Mouse (Mus musculus) large intestine, adult 2 months (tissue): ENCODE results near the gene Slc41a3. TPM values are rescaled to one million over a fixed set of nuclear protein-coding genes. Genes with fewer than 3 reads are reported as not detected.

Source experiments
- DNase-seq: peaks from one replicate; pipeline ENCODE4 v3.0.0-alpha.2; 2012; ENCODE audit warnings: low read depth, low spot score
- WGBS: fragments of 180-500 bp; shearing (Covaris S2); methylation state at CpG from one replicate; pipeline ENCODE4 v1.1.7; 2018; 5-methylcytosine and 5-hydroxymethylcytosine counted together
- polyA plus RNA-seq: library from polyadenylated mRNA; depleted of rRNA; stranded (reverse); fragments of >200 nt; gene quantifications from 2 replicates; pipeline ENCODE4 v1.2.3, GENCODE M21; 2012; rRNA removed

Slc41a3 gene
- polyA plus RNA-seq, 1 experiment, result 11.0 TPM

GRCm38 (mm10) chr6:90659913-90660312 lies 55.4 kb downstream of the Slc41a3 start:
- no peak for DNase-seq
- WGBS, result 74% methylated on average over 2 of the region's 2 CpGs

DNA sequence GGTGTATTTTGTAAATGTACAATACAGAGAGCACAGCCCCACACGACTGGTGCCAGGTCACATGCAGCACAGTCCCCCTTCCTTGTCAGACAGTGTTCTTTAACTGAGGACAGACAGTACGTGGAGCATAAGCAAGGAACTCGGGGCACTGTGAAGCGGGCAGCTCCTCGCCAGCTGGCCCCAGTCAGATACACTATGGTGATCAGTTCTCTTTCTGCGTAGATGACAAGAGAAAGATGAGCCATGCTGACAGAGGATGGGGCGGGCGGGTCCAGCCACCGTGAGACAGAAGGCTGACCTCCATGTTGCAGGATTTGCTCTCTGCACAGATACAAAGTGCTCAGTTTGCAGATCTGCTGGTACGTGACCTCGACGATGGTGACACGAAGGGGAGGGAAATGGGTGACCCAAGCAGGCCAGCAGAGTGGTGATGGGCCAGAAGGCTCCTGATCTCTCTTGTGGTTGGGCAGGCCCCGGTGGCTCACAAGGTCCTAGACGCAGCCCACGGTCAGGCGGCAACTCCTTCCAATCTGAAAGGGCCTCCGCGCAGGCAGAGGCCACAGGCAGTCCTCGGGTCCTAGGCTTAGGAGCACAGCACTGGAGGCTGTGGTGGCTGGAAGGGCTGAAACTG lies 56.0 kb downstream of the Slc41a3 start:
- no peak for DNase-seq
- 90% methylated on average over 20 of the region's 20 CpGs for WGBS

DNA sequence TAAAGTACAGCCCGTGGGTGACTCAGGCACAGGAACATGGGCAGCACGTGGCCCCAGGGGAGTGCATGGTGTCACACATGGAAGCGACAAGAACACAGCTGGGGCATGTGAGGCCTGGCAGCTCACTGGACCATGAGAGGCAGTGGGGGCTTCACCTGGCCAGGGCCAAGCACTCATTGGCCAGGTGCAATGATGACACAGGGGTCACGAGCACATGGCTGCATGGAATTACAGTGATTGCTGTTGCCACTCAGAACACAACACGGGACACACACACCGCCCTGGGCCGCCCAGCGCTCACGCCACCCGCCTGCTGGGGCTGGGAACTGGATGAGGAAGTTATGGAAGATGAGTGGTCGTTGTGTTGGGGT lies 56.5 kb downstream of the Slc41a3 start:
- 88% methylated on average over 11 of the region's 11 CpGs for WGBS
- DNase-seq, result no peak

DNA sequence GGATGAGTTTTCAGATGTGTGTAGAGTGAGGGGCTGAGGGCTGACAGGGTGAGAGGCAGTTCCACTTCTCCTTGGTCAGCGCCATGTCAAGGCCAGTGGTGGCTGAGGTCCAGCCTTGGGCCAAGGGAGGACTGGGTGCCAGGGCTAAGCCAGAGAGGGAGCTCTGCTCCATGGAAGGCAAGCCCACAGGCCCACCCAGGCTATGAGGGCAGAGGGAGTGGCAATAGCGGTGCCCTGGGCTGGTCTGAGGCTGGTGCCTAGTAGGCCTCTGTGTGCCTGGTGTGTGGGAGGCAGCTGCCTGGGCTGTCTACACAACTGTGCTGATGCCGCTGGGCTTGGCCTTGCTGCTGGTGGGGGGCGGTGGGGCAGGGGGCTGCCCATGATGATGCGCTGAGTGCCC lies 57.6 kb downstream of the Slc41a3 start:
- WGBS, result 98% methylated on average over 5 of the region's 5 CpGs
- DNase-seq, result no peak

- no peak for DNase-seq
- WGBS, result 83% methylated on average over 11 of the region's 11 CpGs
Measured at GRCm38 (mm10) chr6:90663736-90664135, 59.2 kb downstream of the Slc41a3 start.

DNA sequence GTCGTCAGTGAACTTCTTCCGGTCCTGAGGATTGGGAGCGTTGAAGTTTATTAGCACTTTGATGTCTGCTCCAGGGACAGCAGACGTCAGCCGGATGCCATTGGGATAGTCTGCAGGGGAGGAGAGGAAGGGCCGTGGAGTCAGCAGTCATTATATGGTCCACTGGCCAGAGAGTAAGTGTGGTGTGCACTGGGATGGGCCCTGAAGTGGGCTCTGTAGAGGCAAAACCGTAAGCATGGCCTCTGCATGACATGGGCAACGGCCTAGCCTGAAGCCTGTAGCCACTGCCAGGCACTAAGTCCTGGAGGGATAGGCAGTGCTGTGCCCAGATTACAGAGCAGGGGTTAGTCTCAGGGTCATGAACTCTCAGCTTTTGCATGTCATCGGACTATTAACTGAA lies 64.2 kb downstream of the Slc41a3 start:
- DNase-seq, result no peak

GRCm38 (mm10) chr6:90678759-90679158 lies 74.2 kb downstream of the Slc41a3 start:
- no peak for DNase-seq
- 91% methylated on average over 4 of the region's 4 CpGs for WGBS

More for the DNA sequence above, 64.2 kb downstream of the Slc41a3 start:
- 79% methylated on average over 9 of the region's 9 CpGs for WGBS

DNA sequence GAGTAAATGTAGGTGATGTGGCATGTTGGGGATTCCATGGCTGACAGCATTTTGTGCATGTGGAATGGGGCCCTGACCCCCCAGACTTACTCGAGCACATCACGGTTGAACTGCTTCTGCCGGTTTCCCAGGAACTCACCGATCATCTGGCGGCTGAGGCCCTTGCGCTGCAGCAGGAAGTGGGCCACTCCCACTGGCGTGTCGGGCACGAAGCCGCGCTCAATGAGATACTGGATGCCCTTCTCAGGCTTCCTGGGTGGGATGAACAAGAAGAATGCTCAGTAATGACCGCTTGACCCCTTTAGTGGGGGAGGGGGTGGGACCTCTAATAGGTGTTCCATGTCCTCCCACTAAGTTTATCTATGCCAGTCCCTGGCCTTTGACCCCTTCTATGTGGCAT lies 75.9 kb downstream of the Slc41a3 start:
- 83% methylated on average over 12 of the region's 12 CpGs for WGBS
- DNase-seq, result no peak

- 41% methylated on average over 3 of the region's 3 CpGs for WGBS
- peak; percentile 55 for DNase-seq
Measured at GRCm38 (mm10) chr6:90683831-90684532, 79.5 kb downstream of the Slc41a3 start.

DNA sequence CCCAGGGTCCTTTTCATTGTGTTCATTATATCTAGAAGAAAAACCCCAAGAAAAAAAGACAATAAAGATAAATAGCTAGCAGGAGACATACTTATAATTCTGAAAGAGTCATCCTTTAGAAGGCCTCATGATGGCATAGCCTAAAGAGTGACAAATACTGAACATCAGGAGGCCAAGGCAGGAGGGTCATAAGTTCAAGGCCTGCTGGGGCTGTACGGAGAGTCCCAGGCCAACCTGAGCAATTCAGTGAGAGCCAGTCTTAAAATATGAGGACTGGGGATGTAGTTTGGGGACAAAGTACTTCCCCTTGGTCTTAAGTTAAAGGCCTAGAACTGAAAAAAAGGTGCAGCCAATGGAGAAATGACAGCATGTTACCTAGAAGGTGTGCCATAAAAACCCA lies 82.3 kb downstream of the Slc41a3 start:
- no peak for DNase-seq
- 82% methylated on average over 1 of the region's 1 CpGs for WGBS

DNA sequence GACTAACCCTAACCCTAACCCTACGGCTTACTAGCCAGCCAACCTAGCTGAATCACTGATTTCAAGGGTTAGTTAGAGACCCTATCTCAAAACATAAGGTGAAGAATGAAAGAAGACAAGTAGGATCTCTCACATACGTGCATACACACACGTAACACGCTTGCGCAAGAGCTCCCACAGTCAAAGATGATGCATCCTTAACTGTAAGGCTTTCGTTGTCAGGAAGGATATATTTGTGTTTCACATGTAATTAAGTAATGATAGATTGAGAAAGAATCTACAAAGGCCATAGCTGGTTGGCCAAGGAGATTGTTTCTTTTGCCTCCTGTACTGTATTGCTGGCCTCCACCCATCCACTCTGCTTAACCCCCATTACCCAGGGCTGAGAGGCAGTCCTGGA lies 83.5 kb downstream of the Slc41a3 start:
- DNase-seq, result no peak
- 94% methylated on average over 6 of the region's 6 CpGs for WGBS

GRCm38 (mm10) chr6:90688742-90689141 lies 84.2 kb downstream of the Slc41a3 start:
- WGBS, result 65% methylated on average over 3 of the region's 3 CpGs
- DNase-seq, result no peak

DNA sequence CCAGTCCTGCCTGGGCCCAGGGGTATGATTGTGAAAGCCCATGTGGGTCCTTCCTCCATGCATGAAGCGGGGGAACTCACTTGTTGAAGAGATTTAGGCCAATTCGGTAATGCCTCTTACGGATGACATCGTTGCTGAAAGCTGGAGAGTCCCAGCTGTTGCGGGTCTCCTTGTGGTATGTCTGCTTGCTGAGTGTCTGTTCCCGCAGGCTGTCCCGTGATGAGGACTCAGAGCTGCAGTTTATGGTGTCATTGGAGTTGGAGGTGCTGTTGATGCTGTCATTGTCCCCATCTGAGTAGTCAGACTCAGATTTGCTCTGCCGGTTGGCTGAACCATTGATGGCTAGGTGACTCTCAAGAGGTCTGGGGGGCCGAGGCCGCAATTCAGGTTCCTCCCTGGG lies 85.0 kb downstream of the Slc41a3 start:
- WGBS, result 86% methylated on average over 10 of the region's 10 CpGs

GRCm38 (mm10) chr6:90691935-90692334 lies 87.4 kb downstream of the Slc41a3 start:
- 55% methylated on average over 2 of the region's 2 CpGs for WGBS

More for the DNA sequence above, 85.0 kb downstream of the Slc41a3 start:
- DNase-seq, result no peak

GRCm38 (mm10) chr6:90692404-90692803 lies 87.9 kb downstream of the Slc41a3 start:
- no peak for DNase-seq
- WGBS, result 93% methylated on average over 2 of the region's 2 CpGs

More at GRCm38 (mm10) chr6:90691935-90692334, 87.4 kb downstream of the Slc41a3 start:
- DNase-seq, result no peak

GRCm38 (mm10) chr6:90695754-90696153 lies 91.2 kb downstream of the Slc41a3 start:
- WGBS, result 64% methylated on average over 1 of the region's 1 CpGs

More at GRCm38 (mm10) chr6:90695754-90696153, 91.2 kb downstream of the Slc41a3 start:
- DNase-seq, result no peak

Other genes starting within 250 kb of the Slc41a3 start
- gene Zxdc, start 235.2 kb upstream of the Slc41a3 start, polyA plus RNA-seq, result 9.3 and 13.1 TPM in 2 replicates
- 0.08 and 0.30 TPM in 2 replicates for gene Cfap100, start 175.9 kb upstream of the Slc41a3 start, polyA plus RNA-seq
- 5.4 and 7.6 TPM in 2 replicates for gene Klf15, start 142.1 kb upstream of the Slc41a3 start, polyA plus RNA-seq
- gene Aldh1l1, start 118.3 kb upstream of the Slc41a3 start, polyA plus RNA-seq, result 70.1 and 86.7 TPM in 2 replicates